Mouse (Mus musculus) thymus, adult 2 months (tissue): ENCODE results near the gene Ppm1l. TPM values are rescaled to one million over a fixed set of nuclear protein-coding genes. Genes with fewer than 3 reads are reported as not detected.

Source experiments
- DNase-seq: peaks from one replicate; pipeline ENCODE4 v3.0.0; 2021
- H3K27ac ChIP-seq: fragments of 200-500 bp; 2 replicates; pipeline ENCODE4 v1.5.1; 2012; ENCODE audit warnings: low read length, control low read depth; ENCODE audit not compliant: control insufficient read depth, insufficient read depth
- H3K27me3 ChIP-seq: fragments of 200-500 bp; 2 replicates; pipeline ENCODE4 v1.6.1; 2012; ENCODE audit warnings: mild to moderate bottlenecking, low read length, moderate library complexity, mixed read lengths; ENCODE audit not compliant: control insufficient read depth, insufficient read depth
- H3K36me3 ChIP-seq: fragments of 200-500 bp; 2 replicates; pipeline ENCODE4 v1.6.1; 2012; ENCODE audit warnings: mild to moderate bottlenecking, low read length, moderate library complexity; ENCODE audit not compliant: control insufficient read depth, insufficient read depth
- H3K4me1 ChIP-seq: fragments of 200-500 bp; replicated peaks from 2 replicates; pipeline ENCODE4 v1.6.1; 2012; ENCODE audit warnings: low read length; ENCODE audit not compliant: control insufficient read depth, insufficient read depth
- H3K4me3 ChIP-seq: fragments of 200-500 bp; 2 replicates; pipeline ENCODE4 v1.5.1; 2012; ENCODE audit warnings: mild to moderate bottlenecking, low read length, control low read depth, moderate library complexity; ENCODE audit not compliant: control insufficient read depth, insufficient read depth
- CTCF ChIP-seq: fragments of 200-500 bp; IDR thresholded peaks from 2 replicates; pipeline ENCODE4 v1.5.1; 2012; ENCODE audit warnings: mild to moderate bottlenecking, control low read depth, low read length, moderate library complexity, borderline replicate concordance; ENCODE audit not compliant: control insufficient read depth, poor library complexity, insufficient read depth; ENCODE audit errors: extremely low read depth
- POLR2A ChIP-seq: fragments of 200-500 bp; IDR thresholded peaks from 2 replicates; pipeline ENCODE4 v1.6.1; 2012; ENCODE audit warnings: mild to moderate bottlenecking, low read length, control low read depth, moderate library complexity; ENCODE audit not compliant: control insufficient read depth, poor library complexity, insufficient read depth; ENCODE audit errors: extremely low read depth
- WGBS: fragments of 180-500 bp; shearing (Covaris S2); methylation state at CpG from one replicate; pipeline ENCODE4 v1.1.7; 2018; 5-methylcytosine and 5-hydroxymethylcytosine counted together
- polyA plus RNA-seq: library from polyadenylated mRNA; depleted of rRNA; stranded (reverse); fragments of >200 nt; gene quantifications from 2 replicates; pipeline ENCODE4 v1.2.3, GENCODE M21; 2012

Gene Ppm1l
- polyA plus RNA-seq, 1 experiment = 2.6 TPM

DNA sequence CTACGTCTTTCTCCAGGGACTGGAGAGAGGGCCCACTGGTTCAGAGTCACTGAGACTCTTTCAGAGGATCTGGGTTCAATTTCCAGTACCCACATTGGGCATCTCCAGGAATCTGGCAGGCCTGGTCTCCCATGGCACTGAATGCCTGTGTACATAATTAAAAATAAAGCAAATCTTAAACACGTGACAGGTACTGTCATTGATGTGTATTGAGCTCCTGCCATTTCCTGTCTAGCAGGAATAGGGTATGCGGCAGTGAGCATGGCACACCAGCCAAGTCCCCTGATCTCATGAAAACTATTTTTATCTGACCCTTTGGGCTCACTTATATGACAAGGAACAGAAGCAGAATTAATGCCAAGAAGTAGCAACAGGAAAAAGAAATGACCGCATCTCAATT, 110.6 kb downstream of the Ppm1l start:
- H3K36me3 ChIP-seq = no peaks in the 10 kb centered on the region
- TF ChIP-seq CTCF (no peak), POLR2A (no peak)
- H3K4me1 ChIP-seq = no peaks in the 10 kb centered on the region
- H3K4me3 ChIP-seq = no peak overlapping the region
- no peaks in the 10 kb centered on the region for H3K27me3 ChIP-seq
- no peak overlapping the region for H3K27ac ChIP-seq
- WGBS = 93% methylated on average over 4 of the region's 4 CpGs
- DNase-seq = no peak

DNA sequence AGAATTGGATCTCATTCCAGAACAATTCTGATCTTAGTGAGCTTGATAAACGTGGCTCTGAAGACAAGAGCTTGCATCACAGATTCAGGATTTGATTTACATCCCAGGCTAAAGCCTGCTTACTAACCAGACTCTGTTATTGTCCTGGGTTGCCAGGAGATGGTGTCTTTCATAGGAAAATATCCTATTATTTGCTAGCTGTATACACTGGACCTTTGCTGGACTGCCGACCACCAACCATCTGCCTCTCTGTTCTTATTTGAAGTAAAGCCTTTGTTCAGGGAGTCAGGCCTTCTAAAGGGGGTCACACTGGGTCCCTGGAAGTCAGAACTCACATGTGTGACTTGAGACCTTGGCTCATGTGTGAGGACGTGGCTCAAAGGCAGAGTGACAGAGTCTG, 111.6 kb downstream of the Ppm1l start:
- 97% methylated on average over 3 of the region's 3 CpGs for WGBS
- Histone ChIP-seq H3K36me3 (no peaks in the 10 kb centered on the region), H3K4me1 (no peaks in the 10 kb centered on the region), H3K4me3 (no peak overlapping the region), H3K27me3 (no peaks in the 10 kb centered on the region), H3K27ac (no peak overlapping the region)
- no peak for TF ChIP-seq CTCF
- no peak for TF ChIP-seq POLR2A
- no peak for DNase-seq

DNA sequence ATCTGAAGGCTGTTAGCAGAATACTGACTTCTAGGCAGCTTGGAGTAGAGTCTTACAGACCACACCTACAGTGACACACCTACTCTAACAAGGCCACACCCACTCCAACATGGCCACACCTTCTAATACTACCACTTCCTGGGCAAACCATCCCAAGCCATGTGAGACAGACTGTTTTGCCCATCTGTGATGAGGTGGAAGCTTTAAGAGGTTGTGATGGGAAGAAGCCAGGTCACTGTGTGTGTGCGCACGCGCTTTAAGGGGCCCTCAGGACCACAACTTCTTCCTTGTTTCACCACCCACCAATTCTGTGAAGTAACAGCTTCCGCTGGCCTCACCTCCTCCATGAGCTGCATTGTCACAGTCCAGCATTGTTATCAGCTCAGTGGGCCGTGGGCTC, 112.7 kb downstream of the Ppm1l start:
- no peaks in the 10 kb centered on the region for H3K4me1 ChIP-seq
- no peak overlapping the region for H3K27ac ChIP-seq
- no peaks in the 10 kb centered on the region for H3K27me3 ChIP-seq
- TF ChIP-seq CTCF (no peak), POLR2A (no peak)
- no peak for DNase-seq
- 76% methylated on average over 5 of the region's 5 CpGs for WGBS
- no peak overlapping the region for H3K4me3 ChIP-seq
- no peaks in the 10 kb centered on the region for H3K36me3 ChIP-seq

DNA sequence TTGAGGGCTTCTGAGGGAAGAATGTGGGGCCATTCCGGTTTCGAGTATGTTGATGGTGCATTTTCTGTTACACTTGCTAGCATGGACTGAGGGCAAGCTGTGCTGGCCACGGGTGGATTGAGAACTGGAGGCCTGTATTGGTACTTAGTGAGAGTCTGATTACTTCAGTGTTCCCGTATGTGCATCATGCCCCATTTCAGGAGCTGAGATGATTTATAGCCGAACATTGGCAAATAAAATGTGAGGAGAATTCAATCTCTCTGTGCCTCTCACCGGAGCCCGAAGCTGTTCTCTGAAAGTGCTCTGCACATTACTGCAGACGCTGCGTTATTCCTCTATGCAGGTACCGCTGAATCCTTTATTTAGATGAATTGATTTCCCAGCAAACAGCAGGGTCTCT, 116.9 kb downstream of the Ppm1l start:
- no peak for DNase-seq
- Histone ChIP-seq H3K4me1 (no peaks in the 10 kb centered on the region), H3K4me3 (no peak overlapping the region), H3K27me3 (no peaks in the 10 kb centered on the region), H3K36me3 (no peaks in the 10 kb centered on the region), H3K27ac (no peak overlapping the region)
- TF ChIP-seq POLR2A (no peak), CTCF (no peak)
- 94% methylated on average over 10 of the region's 10 CpGs for WGBS

DNA sequence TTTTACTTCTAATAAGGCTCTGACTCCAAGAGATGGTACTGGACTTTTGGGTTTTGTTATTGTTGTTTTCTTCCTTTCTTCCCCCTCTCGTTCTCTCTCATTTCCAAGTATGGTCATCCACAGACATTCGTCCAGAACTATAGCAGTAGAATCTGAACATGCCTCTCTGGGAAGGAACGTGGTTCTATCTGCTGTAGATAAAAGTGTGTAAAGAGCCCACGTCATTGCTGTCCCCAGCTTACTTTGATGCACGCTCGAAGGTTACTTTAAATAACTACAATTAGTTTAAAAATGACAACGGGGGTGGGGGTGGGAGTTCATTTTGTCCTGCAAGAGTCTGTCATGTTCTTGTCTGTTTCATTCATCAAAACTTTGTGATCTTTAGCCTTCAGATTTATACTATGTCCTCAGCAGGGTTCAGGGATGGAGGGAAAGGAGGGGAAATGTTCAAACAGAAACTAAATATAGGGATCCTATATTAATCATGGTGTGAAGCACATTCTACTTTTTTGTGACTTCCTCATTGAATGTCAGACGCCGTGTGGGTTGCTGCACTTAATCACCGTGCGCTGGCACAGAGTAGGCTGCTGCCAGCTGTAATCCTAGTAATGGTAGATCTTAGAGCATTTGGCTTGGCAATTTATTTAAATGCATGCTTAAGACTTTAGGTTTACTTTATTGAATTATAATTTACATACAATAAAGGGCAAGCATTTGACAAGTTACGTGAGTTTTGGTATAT, 122.3 kb downstream of the Ppm1l start:
- no peak overlapping the region for H3K27ac ChIP-seq
- no peak overlapping the region for H3K4me3 ChIP-seq

DNA sequence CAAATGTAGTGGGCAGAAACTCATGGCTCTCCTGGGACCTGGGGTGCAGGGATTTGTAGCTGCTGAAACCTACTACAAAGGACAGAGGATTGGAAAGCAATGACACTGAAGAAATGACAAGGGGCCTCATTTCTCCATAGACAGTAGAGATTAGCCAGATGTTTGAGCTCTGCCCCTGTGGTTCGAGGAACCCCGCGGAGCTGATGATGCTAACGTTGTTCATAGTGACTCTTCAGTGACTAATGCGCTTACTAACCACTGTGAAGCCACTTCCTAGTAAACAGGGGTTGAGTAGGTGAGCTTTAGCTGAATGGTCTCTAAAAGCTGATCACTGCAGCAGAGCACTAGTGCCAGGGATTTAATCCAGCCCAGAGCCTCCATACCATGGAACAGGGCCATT, 124.1 kb downstream of the Ppm1l start:
- H3K27ac ChIP-seq = no peak overlapping the region
- DNase-seq = no peak
- 43% methylated on average over 5 of the region's 5 CpGs for WGBS
- H3K4me3 ChIP-seq = no peak overlapping the region
- no peaks in the 10 kb centered on the region for H3K4me1 ChIP-seq
- TF ChIP-seq POLR2A = no peak
- TF ChIP-seq CTCF = no peak
- no peaks in the 10 kb centered on the region for H3K27me3 ChIP-seq
- H3K36me3 ChIP-seq = no peaks in the 10 kb centered on the region

More for the DNA sequence above, 122.3 kb downstream of the Ppm1l start:
- TF ChIP-seq POLR2A (no peak), CTCF (no peak)
- WGBS = 51% methylated on average over 12 of the region's 12 CpGs
- Histone ChIP-seq H3K27me3 (no peaks in the 10 kb centered on the region), H3K4me1 (no peaks in the 10 kb centered on the region), H3K36me3 (no peaks in the 10 kb centered on the region)
- DNase-seq = no peak
